Mouse (Mus musculus) limb, embryonic 11.5 days (tissue): ENCODE measurements at regions not wholly inside any gene's neighbourhood (a gene's known extent, or its start where the extent isn't known, plus 50 kb on each side); places are given as distances from the start of the nearest gene placed in this dataset.

Experiments used
- ATAC-seq: fragments of 200-750 bp; cut with Nextera tagmentation; 2 replicates; pipeline ENCODE4 v1.8.0; 2017; ENCODE audit warnings: low read depth; ENCODE audit not compliant: insufficient number of reproducible peaks, low FRiP score, low TSS enrichment
- DNase-seq: peaks from one replicate; pipeline ENCODE4 v3.0.0-alpha.2; 2015; ENCODE audit warnings: low spot score
- H3K27ac ChIP-seq: fragments of 300-500 bp; sonication (generic); replicated peaks from 2 replicates; pipeline ENCODE4 v1.5.1; 2014; ENCODE audit warnings: low read depth, mild to moderate bottlenecking, low read length
- H3K27me3 ChIP-seq: fragments of 300-500 bp; sonication (generic); 2 replicates; pipeline ENCODE4 v1.6.1; 2014; ENCODE audit warnings: mild to moderate bottlenecking, low read length, mixed read lengths; ENCODE audit not compliant: control insufficient read depth, insufficient read depth
- H3K36me3 ChIP-seq: fragments of 300-500 bp; sonication (generic); 2 replicates; pipeline ENCODE4 v1.6.1; 2014; ENCODE audit warnings: mild to moderate bottlenecking, low read length, moderate library complexity, mixed read lengths; ENCODE audit not compliant: control insufficient read depth, insufficient read depth
- H3K4me1 ChIP-seq: fragments of 300-500 bp; sonication (generic); 2 replicates; pipeline ENCODE4 v1.6.1; 2014; ENCODE audit warnings: low read length, mixed read lengths; ENCODE audit not compliant: control insufficient read depth, insufficient read depth
- H3K4me2 ChIP-seq: fragments of 300-500 bp; sonication (generic); 2 replicates; pipeline ENCODE4 v1.6.1; 2014; ENCODE audit warnings: low read depth, mild to moderate bottlenecking, moderate library complexity; ENCODE audit not compliant: severe bottlenecking
- H3K4me3 ChIP-seq: fragments of 300-500 bp; sonication (generic); 2 replicates; pipeline ENCODE4 v1.5.1; 2014; ENCODE audit warnings: low read depth, low read length
- H3K9ac ChIP-seq: fragments of 300-500 bp; sonication (generic); 2 replicates; pipeline ENCODE4 v1.6.1; 2014; ENCODE audit warnings: mild to moderate bottlenecking, low read length
- H3K9me3 ChIP-seq: fragments of 300-500 bp; sonication (generic); 2 replicates; pipeline ENCODE4 v1.6.1; 2016; ENCODE audit warnings: low read length; ENCODE audit not compliant: control insufficient read depth
- WGBS: fragments of 180-500 bp; shearing (Covaris S2); extraction: QIAGEN DNeasy Blood & Tissue Kit; methylation state at CpG from one replicate; pipeline ENCODE4 v1.1.7; 2014; 5-methylcytosine and 5-hydroxymethylcytosine counted together

- ATAC-seq: no peak
Observed at GRCm38 (mm10) chr3:52479186-52479585, 211.1 kb downstream of the Foxo1 start.

GRCm38 (mm10) chr3:52469900-52470299 is 201.8 kb downstream of the Foxo1 start:
- Histone ChIP-seq H3K4me3 (no peak overlapping the region), H3K4me2 (no peak overlapping the region), H3K36me3 (no peaks in the 10 kb centered on the region), H3K4me1 (no peaks in the 10 kb centered on the region), H3K9me3 (peaks cover 7% of the 10 kb centered on the region), H3K27ac (no peak overlapping the region), H3K27me3 (no peaks in the 10 kb centered on the region), H3K9ac (no peak overlapping the region)
- 81% methylated on average over 4 of the region's 4 CpGs for WGBS
- DNase-seq (no peak), ATAC-seq (no peak)

More at GRCm38 (mm10) chr3:52479186-52479585, 211.1 kb downstream of the Foxo1 start:
- H3K4me2 ChIP-seq: no peak overlapping the region
- no peak overlapping the region for H3K9ac ChIP-seq
- H3K4me3 ChIP-seq: no peak overlapping the region
- WGBS: 88% methylated on average over 5 of the region's 5 CpGs
- no peak overlapping the region for H3K27ac ChIP-seq
- no peaks in the 10 kb centered on the region for H3K36me3 ChIP-seq
- no peak for DNase-seq
- no peaks in the 10 kb centered on the region for H3K4me1 ChIP-seq
- H3K9me3 ChIP-seq: no peaks in the 10 kb centered on the region
- no peaks in the 10 kb centered on the region for H3K27me3 ChIP-seq

DNA sequence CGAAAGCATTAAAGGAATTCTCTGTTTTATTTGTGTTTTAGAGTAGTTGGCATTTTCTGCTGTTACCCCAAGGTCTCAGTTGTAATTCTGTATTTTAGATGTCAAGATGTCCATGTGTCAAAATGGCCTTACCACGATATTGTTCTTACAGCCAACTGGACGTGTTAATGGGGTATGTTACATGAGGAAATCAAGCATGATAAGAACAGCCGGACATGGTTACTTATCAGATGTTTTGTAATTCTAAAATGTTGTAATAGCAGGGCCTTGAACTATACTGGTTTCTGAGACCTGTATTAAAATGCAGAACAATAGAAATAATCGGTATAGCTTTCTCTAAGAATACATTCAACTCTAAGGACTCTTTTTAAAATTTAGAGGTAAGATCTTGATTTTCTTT is 201.3 kb downstream of the Foxo1 start:
- no peak for DNase-seq
- Histone ChIP-seq H3K4me2 (no peak overlapping the region), H3K4me1 (no peaks in the 10 kb centered on the region), H3K4me3 (no peak overlapping the region), H3K9ac (no peak overlapping the region), H3K27me3 (no peaks in the 10 kb centered on the region), H3K36me3 (no peaks in the 10 kb centered on the region), H3K9me3 (peaks cover 7% of the 10 kb centered on the region), H3K27ac (no peak overlapping the region)
- ATAC-seq: no peak
- WGBS: 89% methylated on average over 5 of the region's 5 CpGs

- no peak overlapping the region for H3K27ac ChIP-seq
- no peak overlapping the region for H3K4me3 ChIP-seq
- no peaks in the 10 kb centered on the region for H3K27me3 ChIP-seq
- no peaks in the 10 kb centered on the region for H3K36me3 ChIP-seq
- ATAC-seq: no peak
- H3K4me1 ChIP-seq: no peaks in the 10 kb centered on the region
- H3K4me2 ChIP-seq: no peak overlapping the region
- DNase-seq: no peak
- no peak overlapping the region for H3K9ac ChIP-seq
- WGBS: 92% methylated on average over 8 of the region's 8 CpGs
- peaks cover 7% of the 10 kb centered on the region for H3K9me3 ChIP-seq
Observed at GRCm38 (mm10) chr3:52468326-52468725, 200.2 kb downstream of the Foxo1 start.

GRCm38 (mm10) chr3:52467876-52468275 is 199.7 kb downstream of the Foxo1 start:
- no peaks in the 10 kb centered on the region for H3K36me3 ChIP-seq
- DNase-seq: peak; percentile 16
- no peak overlapping the region for H3K9ac ChIP-seq
- no peak overlapping the region for H3K4me2 ChIP-seq
- H3K27ac ChIP-seq: no peak overlapping the region
- no peaks in the 10 kb centered on the region for H3K27me3 ChIP-seq
- H3K4me1 ChIP-seq: no peaks in the 10 kb centered on the region
- WGBS: 82% methylated on average over 3 of the region's 3 CpGs
- H3K4me3 ChIP-seq: no peak overlapping the region
- no peak for ATAC-seq
- H3K9me3 ChIP-seq: peaks cover 7% of the 10 kb centered on the region

DNA sequence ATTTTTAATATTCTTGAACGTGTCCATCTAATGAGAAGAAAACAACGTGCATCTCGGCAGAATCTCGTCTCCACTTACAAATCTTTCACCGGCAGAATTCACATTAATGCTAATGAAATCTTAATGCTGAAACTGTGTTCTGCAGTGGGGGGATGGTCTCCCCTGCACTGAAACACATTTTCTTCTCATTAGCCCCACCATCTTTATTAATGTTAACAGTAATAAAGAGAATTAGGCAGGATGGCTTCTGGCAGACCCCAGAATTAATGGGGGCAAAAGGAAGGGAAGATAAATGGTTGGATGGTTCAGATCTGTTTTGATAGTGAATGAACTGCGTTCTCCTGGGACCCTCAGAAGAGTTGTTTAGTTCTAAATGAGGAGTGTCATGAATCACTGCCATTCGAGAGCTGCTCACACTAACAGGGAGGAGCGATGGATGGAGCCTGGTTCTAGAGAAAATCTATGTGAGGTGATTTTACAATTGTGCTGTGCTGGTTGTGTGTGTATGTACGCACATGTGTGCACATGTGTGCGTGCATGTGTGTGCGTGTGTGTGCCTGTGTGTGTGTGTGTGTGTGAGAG is 198.9 kb downstream of the Foxo1 start:
- WGBS: 60% methylated on average over 11 of the region's 11 CpGs
- Histone ChIP-seq H3K4me3 (no peak overlapping the region), H3K9ac (no peak overlapping the region), H3K4me2 (no peak overlapping the region), H3K27ac (no peak overlapping the region), H3K36me3 (no peaks in the 10 kb centered on the region), H3K4me1 (no peaks in the 10 kb centered on the region), H3K9me3 (peaks cover 7% of the 10 kb centered on the region), H3K27me3 (no peaks in the 10 kb centered on the region)
- DNase-seq (peak; percentile 11), ATAC-seq (no peak)

DNA sequence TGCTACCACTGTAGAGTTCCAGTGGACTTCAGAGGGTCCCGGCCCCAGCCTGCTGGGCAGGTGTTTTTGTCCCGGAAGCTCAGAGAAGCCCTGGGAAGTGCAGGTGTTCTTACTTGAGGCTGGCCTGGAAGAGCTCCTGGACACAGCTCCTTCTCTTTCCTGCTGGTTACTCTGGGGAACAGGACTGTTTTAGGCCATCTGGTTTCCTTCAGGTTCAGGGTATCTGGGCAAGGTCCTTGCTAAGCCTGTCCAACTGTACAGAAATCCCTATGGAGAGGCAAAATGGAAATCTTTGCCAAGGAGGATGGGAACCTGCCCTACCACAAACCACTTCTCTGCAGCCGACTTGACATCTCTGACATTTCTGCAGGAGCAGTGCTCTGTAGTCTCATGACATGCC is 198.4 kb downstream of the Foxo1 start:
- WGBS: 63% methylated on average over 3 of the region's 3 CpGs
- peaks cover 4% of the 10 kb centered on the region; the same call in 1 of the 2 replicates for H3K9me3 ChIP-seq
- DNase-seq: no peak
- no peaks in the 10 kb centered on the region for H3K27me3 ChIP-seq
- H3K36me3 ChIP-seq: no peaks in the 10 kb centered on the region
- no peak overlapping the region for H3K4me3 ChIP-seq
- no peak for ATAC-seq
- no peak overlapping the region for H3K27ac ChIP-seq
- H3K4me1 ChIP-seq: no peaks in the 10 kb centered on the region
- no peak overlapping the region for H3K9ac ChIP-seq
- no peak overlapping the region for H3K4me2 ChIP-seq

DNA sequence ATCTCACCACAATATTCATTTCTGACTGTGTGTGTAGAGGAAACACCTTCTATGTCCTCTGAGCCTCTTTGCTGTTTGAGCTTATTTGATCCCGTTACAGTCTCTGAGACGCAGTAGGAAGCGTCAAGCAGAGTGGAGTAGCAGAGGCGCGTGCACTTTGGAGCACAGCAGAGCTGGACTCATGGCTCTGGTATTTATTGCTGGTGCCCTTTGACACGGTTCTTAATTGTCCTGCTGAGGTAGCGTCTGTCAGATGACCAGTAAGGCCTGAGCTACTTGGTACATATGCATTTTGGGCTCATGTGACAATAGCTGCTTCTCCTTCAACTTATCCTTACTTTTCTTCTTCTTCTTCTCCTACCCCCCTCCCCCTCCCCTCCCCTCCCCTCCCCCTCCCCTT is 195.8 kb downstream of the Foxo1 start:
- DNase-seq (peak; percentile 29), ATAC-seq (no peak)
- Histone ChIP-seq H3K27me3 (no peaks in the 10 kb centered on the region), H3K4me2 (no peak overlapping the region), H3K36me3 (no peaks in the 10 kb centered on the region), H3K4me1 (no peaks in the 10 kb centered on the region), H3K9ac (no peak overlapping the region), H3K27ac (no peak overlapping the region), H3K9me3 (no peaks in the 10 kb centered on the region), H3K4me3 (no peak overlapping the region)
- WGBS: 8% methylated on average over 7 of the region's 7 CpGs

- DNase-seq (no peak), ATAC-seq (no peak)
- Histone ChIP-seq H3K4me3 (no peak overlapping the region), H3K4me1 (no peaks in the 10 kb centered on the region), H3K4me2 (no peak overlapping the region), H3K27me3 (no peaks in the 10 kb centered on the region), H3K9ac (no peak overlapping the region), H3K9me3 (no peaks in the 10 kb centered on the region), H3K36me3 (no peaks in the 10 kb centered on the region), H3K27ac (no peak overlapping the region)
- 88% methylated on average over 5 of the region's 5 CpGs for WGBS
Observed at GRCm38 (mm10) chr3:52454955-52455354, 186.8 kb downstream of the Foxo1 start.
